Mouse (Mus musculus) stomach, postnatal 0 days (tissue): ENCODE measurements around the gene Fuom.

ENCODE experiments used
- CTCF ChIP-seq: IDR thresholded peaks from 2 replicates; pipeline ENCODE4 v1.5.1; 2016; ENCODE audit warnings: antibody characterized with exemption, low read depth, mild to moderate bottlenecking, moderate library complexity
- EP300 ChIP-seq: optimal IDR thresholded peaks from 2 replicates; pipeline ENCODE3; 2016; ENCODE audit warnings: antibody characterized with exemption

GRCm38 (mm10) chr7:140080503-140081156 is 21.6 kb downstream of the Fuom start:
- TF ChIP-seq CTCF (no peak), EP300 (no peak)
